Mouse (Mus musculus) heart, postnatal 10 days (tissue): ENCODE measurements around the gene Cxcl17. TPM values are rescaled to one million over a fixed set of nuclear protein-coding genes. Genes with fewer than 3 reads are reported as not detected.
"Not testable (repeated sequence)": the region's sequence is repeated elsewhere in the genome, so short reads cannot be mapped to it uniquely, and the experiment has no call there.

Source experiments
- DNase-seq, 2 experiments: peaks; one replicate each; pipeline ENCODE4 v3.0.0; 2021
- intact Hi-C: fragments of 180-260 bp; cut with DNase I; formaldehyde crosslinking; loops from one replicate; pipeline ENCODE4 v1.15.1; 2025
- total RNA-seq, 2 experiments: library from RNA; stranded (reverse); gene quantifications; 2 replicates each; pipeline ENCODE4 v1.2.3; 2021

Cxcl17 gene
- total RNA-seq, 2 experiments from 2014 or later: not detected

DNA sequence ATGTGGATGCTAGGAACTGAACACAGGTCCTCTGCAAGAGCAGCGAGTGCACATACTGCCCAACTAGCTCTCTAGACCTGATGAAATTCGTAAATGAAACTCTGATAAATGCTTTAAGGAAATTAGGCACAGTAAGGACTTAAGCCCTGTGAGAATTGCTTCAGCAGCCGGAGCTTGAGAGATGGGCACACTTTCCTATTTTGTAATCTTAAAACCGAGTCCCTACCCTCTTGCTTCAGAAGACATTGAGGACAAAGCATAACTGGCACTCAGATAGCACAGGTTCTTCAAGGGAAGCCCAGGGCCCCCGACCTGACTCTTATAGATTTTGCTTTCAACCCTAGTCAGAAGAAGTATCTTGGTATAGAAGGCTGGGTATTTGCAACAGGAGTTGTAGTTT, 14.5 kb upstream of the Cxcl17 start:
- intact Hi-C loops: loop anchor here (5.0 kb wide), 1 partner anchor 170 kb away; no protein-coding TSS in a partner anchor
- DNase-seq: no peak

DNA sequence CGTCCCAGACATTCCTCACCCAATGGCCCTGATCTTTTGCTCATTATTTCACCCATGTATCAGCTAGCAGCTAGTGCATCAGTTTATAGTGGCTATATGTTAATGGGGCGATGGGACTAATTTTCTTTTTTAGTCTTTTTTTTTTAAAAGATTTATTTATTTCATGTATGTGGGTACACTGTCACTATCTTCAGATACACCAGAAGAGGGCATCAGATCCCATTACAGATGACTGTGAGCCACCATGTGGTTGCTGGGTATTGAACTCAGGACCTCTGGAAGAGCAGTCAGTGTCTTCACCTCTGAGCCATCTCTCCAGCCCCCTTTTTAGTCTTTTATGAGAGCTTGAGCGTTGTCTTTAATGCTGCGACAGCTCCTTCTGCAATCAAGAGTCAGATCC, 13.7 kb upstream of the Cxcl17 start:
- not testable (repeated sequence) for DNase-seq
- intact Hi-C loops: loop anchor here (5.0 kb wide), 1 partner anchor 171 kb away; no protein-coding TSS in a partner anchor

GRCm38 (mm10) chr7:25424429-25424828, 11.7 kb upstream of the Cxcl17 start:
- peak; percentile 85 to 92 for DNase-seq
- intact Hi-C loops: loop anchor here (1.0 to 2.0 kb wide), 2 partner anchors 55 to 116 kb away; no protein-coding TSS in a partner anchor

DNA sequence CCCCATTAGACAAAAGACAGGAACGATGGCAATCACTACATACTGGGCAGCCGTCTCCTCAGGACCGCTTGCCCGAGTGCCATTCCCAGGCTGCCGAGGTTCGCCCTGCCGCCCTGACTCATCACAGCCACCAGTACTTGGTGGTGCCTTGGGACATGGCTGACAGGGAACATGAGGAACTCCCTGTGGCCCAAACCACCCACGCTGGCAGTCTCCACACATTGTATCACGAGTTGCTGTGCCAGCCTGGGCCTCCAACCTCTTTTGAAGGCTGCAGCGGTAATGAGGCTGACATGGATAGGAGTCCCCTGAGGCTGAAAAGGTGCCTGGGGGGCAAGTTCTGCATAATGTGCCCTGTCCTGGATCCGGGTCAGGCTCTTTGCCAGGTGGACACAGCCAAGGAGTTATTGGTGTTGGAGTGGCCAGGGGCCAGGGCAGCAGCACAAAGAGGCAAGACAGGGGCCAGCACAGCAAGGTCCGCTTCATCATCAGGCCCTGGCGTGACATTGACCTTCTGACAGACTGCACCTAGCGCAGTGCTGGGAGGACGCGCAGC, 9.7 kb upstream of the Cxcl17 start:
- DNase-seq: no peak
- intact Hi-C loops: no loop called here

DNA sequence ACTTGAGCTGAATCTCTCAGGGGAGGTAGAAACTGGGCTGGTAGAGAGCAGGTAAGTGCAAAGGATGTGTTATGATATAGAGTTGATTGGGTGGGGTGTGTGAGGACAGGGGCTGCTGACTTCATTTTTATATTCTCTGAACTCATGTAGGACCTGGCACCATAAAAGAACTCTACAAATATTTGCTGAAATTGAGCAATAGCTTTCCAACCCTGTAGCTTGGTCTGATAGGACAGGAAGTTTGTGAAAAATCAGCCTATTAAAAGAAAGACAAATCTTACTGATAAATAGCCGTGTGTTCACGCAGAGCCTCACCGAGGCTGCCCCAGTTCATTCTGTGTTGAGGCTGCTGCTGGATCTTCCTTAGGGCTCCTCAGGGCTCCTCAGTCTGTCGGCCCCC, 7.3 kb upstream of the Cxcl17 start:
- intact Hi-C loops: no loop called here
- DNase-seq: no peak

DNA sequence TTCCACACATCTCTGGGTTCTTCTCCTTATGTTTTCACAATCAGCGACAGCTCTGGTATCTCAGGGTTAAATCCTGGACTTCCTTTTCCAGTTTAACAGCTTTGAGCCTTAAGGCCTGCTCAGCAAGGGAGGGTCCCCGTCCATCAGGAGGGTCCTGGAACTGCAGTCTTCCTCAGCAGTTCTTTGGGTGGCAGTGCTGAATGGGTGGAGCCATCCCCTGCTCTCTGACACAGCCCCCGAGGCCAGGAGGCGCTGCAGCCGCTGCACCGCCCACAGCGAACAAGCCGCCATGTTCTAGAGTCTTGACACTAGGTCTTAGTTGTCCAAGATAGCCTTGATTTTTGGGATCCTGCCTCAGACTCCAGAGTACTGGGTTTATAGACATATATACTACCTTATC, 6.8 kb upstream of the Cxcl17 start:
- intact Hi-C loops: no loop called here
- no peak for DNase-seq

GRCm38 (mm10) chr7:25417597-25417996, 4.9 kb upstream of the Cxcl17 start:
- intact Hi-C loops: no loop called here
- DNase-seq: no peak

DNA sequence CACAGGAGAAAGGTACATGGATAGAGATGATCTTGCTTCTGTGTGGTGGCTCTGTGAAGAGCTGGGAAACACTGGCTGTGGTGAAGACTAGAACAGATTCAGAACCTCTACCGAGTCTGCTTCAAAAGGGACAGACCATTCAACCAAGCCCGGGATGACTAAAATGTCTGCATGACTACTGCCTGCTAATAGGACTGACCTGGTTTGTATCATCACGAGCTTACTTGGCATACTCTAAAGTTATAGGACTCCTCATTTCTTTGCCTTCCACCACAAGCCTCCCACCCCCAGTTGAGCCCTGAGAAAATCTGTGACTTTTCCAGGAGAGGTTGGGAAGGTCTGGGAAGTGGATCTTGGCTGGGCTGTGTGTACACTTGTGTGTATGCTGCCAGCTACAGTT, 825 bp downstream of the Cxcl17 start:
- no peak for DNase-seq
- intact Hi-C loops: no loop called here

DNA sequence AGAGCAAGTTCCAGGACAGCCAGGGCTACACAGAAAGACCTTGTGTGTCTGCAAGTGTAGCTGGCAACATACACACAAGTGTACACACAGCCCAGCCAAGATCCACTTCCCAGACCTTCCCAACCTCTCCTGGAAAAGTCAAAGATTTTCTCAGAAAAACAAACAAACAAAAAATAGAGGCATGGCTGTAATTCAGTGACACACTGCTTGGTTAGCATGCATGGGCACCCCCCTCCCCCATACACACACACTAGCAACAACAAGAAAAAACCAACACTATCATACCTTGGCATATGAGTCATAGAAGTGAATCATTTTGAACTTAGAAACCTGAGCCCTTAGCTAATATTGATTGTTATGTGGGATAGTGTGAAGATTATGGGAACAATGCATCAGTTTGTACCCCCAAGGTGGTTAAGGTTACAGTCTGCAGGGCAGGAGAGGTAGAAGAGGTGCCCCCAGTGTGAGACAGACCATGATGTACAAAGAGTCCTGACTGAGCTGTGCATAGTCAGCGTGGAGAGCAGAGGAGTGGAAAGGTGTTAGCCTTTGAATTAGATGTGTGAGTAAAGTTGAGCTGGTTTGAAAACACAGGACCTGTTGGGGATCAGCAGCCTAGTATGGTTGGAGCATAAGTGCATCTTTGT, 1.6 kb downstream of the Cxcl17 start:
- DNase-seq: no peak
- intact Hi-C loops: no loop called here

DNA sequence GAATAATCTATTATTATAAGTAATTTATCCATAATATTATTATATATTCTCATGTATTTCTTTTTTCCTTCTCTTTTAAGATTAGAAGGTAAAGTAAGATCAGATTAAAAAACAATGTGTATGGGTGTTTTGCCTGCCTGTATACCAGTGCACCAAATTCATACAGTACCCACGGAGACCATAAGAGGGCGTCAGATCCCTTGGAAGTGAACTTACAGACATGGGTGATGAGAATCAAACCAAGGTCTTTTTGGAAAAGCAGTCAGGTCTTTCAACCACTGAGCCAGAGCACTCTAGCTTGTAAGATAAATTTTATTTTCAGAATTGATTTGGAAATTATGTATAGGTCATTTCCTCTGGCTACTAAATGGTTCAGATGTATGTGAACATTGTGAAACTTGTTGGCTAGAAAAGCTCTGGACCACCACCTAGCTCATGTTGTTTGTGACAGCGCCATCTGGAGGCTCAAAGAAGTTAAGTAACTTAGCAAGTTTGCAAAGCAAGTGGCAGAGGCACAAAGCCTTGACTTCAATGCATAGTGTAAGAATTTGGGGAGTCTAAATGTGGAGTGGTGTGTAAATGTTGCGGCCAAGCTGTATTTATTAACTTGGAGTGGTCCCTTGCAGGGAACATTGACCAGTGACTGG, 3.4 kb downstream of the Cxcl17 start:
- intact Hi-C loops: loop anchor here (10.0 kb wide), 1 partner anchor 274 kb away; no protein-coding TSS in a partner anchor
- peak; percentile 36 to 54 for DNase-seq

DNA sequence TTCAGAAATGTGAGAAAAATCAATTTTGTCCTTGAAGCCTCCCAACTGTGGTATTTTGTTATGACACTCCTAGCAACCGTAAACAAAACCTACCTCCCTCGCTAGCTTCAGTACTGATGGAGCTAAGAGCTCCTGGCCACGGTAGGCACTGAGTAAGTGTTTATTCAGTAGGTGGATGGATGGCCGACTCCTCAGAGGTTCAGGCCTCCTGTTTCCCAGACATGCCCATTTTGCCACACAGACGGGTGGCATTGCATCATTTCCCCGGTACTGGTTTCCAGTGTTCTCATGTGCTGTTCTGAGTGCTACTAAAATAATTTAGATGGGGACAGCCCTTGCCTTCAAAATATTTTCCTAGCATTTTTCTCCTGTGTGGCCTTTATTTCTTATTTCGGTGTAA, 6.2 kb downstream of the Cxcl17 start:
- intact Hi-C loops: loop anchor here (10.0 kb wide), 1 partner anchor 272 kb away; no protein-coding TSS in a partner anchor
- DNase-seq: no peak

DNA sequence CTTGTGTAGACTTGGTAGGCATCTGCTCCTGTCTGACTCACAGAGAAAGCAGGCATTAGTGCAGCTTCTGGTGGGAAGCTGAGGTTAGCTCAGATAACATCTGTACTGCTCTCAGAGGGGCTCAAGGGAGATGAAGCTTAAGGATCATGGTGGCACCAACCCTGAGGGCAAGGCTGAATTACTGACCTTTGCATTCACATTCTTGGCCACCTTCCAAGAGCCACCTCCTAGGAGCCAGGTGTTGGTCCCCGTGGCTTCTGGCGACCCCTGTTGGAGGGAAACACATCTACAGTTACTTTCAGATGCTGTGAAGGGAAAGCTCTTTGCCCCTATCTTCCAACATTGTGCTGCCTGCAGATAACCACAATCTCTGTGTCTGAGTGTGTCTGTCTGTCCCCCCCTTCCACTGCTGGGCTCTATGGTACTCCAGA, 10.0 kb downstream of the Cxcl17 start:
- DNase-seq: peak; percentile 70 to 81
- intact Hi-C loops: loop anchor here (2.0 to 10.0 kb wide), 2 partner anchors 34 to 268 kb away; partner anchors contain the start of gene Cnfn

- DNase-seq: no peak
- intact Hi-C loops: loop anchor here (2.0 to 10.0 kb wide), 2 partner anchors 33 to 267 kb away; partner anchors contain the start of gene Cnfn
Observed at GRCm38 (mm10) chr7:25401986-25402385, 10.7 kb downstream of the Cxcl17 start.

DNA sequence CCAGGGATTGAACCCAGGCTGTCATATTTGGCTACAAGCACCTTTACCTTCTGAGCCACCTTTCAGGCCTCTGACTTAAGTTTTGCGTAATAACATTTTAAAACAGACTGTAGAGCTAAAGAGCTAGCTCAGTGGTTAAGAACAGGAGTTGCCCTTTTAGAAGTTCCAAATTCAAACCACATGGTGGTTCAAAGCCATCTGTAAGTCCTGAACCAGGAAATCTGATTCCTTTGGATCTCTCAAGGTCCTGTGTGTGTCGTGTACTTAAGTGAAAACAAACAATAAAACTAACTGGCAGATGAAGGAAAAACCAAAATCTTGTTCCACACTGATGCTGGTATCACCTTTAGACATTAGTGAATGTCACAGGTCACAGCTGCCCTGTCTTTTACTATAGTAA, 11.1 kb downstream of the Cxcl17 start:
- DNase-seq: no peak
- intact Hi-C loops: loop anchor here (10.0 kb wide), 1 partner anchor 267 kb away; no protein-coding TSS in a partner anchor

DNA sequence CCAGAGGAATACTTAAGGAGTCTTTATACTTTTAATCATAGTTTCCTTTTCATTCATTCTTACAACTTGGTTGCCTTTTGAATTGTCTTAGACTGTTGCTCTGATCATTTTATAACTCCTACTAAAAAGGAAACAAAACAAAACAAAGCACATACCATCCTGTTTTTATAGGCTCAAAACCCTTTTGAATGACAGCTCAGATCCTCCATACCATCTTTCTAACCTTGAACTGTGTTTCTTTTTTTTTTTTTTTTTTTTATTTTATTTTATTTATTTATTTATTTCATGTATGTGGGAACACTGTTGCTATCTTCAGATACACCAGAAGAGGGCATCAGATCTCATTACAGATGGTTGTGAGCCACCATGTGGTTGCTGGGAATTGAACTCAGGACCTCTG, 13.7 kb downstream of the Cxcl17 start:
- intact Hi-C loops: loop anchor here (5.0 kb wide), 1 partner anchor 162 kb away; the partner anchor contains the start of gene Gsk3a
- not testable (repeated sequence) for DNase-seq

DNA sequence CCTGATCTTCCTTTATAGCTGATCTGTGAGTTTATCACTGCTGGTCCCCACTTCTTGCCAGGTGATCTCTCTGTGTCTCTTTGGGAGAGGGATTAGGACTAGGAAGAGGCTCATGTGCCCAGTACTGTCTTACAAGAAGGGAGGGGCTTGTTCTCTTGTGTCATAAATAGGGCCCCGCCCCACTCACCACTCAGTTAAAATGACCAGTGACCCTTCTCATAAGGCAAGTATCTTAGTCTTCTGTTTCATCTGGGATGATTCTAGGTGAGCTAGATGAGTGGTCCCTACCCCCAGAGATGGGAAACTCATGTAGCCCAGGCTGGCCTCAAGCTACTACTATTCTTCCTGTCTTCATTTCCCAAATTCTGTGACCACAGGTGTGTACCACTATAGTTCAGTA, 14.1 kb downstream of the Cxcl17 start, which contains the start of gene Lipe:
TSS of gene Lipe (minus strand) at position 101 of the 400 bp plus-strand sequence.
- intact Hi-C loops: loop anchor here (5.0 kb wide), 1 partner anchor 161 kb away; the partner anchor contains the start of gene Gsk3a
- DNase-seq: no peak

DNA sequence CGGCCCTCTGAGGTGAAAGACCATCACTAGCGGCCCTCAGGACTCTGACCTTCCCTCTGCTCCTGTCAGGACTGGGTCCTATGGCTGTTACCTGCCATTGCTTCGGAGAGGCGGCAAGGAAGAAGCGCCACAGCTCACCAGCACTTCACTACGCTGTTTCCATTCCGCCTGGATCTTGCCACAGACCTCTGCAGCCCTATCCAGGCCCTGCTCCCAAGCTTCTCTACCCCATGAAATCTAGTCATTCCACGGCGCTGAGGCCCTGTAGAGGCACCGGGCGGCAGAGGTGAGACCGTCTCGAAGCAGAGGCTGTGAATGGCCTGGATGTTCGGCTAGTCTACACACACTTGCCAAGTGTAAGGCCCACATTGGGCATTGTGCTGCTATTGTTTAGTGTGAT, 16.1 kb downstream of the Cxcl17 start:
- no peak for DNase-seq
- intact Hi-C loops: loop anchor here (5.0 kb wide), 1 partner anchor 159 kb away; the partner anchor contains the start of gene Gsk3a

GRCm38 (mm10) chr7:25395558-25396521, 16.8 kb downstream of the Cxcl17 start:
- DNase-seq: peak; percentile 97 to 98
- intact Hi-C loops: loop anchor here (5.0 kb wide), 1 partner anchor 159 kb away; the partner anchor contains the start of gene Gsk3a

- DNase-seq: no peak
- intact Hi-C loops: loop anchor here (5.0 kb wide), 1 partner anchor 158 kb away; the partner anchor contains the start of gene Gsk3a
Observed at GRCm38 (mm10) chr7:25395186-25395557, 17.5 kb downstream of the Cxcl17 start.

DNA sequence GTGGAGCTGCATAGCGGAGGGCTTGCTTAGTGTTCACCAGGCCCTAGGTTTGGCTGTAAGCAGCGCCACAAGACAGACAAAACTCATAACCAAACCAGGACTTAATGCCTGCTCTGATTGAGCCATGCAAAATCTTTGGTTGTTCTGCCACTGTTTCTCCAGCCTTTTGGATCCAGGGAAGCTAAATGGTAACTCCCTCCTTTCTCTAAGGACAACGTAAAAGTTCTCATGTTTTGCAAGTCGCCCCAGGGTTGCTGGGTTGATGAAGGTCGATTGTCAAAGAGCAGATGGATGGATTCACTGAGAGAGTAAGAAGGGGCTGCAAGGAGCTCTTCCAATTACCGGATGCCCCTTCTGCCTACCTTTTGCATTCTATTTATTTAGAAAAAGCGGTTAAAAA, 17.9 kb downstream of the Cxcl17 start:
- DNase-seq: peak in 1 of 2 experiments; percentile 18
- intact Hi-C loops: loop anchor here (5.0 kb wide), 1 partner anchor 157 kb away; the partner anchor contains the start of gene Gsk3a
